Mouse (Mus musculus) right cerebral cortex, postnatal 25 days (tissue): ENCODE data around the gene Prss29.
A peak's percentile ranks its signal among the peaks of the same experiment; 100 is the strongest.

Experiments used
- DNase-seq: peaks from one replicate; pipeline ENCODE4 v3.0.0; 2022

Prss29 gene

DNA sequence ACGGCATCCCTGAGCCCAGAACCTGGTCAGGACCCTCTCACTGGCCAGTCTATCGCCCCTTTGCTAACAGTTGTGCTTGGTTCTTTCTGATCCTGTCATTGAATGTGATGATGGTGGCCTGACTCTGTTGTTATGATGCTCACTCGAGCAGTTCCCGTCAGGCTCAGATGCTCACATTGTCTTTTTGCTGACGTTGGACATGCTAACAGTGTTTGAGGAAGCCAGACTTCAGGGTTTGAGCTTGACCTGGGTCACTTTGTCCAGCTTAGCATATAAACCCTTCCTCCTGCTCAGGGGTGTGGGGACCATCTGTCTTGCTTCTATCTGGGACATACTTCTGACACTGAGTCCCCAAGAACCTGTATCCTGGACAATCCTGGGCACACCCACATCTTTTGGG lies at the start of gene Prss29:
Gene Prss29, plus strand, starts transcription at position 301 of the 400 bp plus-strand sequence.
- no peak for DNase-seq

DNA sequence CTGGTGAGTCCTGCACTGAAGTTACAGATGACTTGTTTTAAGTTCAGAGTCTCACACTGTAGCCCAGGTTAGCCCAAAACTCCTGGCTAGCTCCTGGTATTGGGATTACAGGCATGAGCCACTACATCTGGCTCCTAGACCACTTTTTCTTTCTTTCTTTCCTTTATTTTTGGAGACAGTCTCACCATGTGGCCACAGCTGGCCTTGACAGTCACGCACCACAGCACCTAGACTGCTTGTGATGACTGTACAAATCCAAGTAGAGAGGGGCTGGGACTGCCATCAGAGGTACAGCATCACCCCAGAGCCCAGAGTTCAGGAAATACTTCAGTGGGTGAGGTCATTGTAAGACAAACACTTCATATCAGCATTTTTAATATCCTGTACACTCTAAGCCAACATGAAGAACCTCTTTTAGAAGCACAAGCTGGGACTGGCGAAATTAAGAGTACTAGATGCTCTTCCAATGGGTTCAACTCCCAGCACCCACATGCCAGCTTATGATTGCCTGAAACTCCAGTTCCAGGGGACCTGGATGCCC lies 47.6 kb upstream of the Prss29 start:
- no peak for DNase-seq

DNA sequence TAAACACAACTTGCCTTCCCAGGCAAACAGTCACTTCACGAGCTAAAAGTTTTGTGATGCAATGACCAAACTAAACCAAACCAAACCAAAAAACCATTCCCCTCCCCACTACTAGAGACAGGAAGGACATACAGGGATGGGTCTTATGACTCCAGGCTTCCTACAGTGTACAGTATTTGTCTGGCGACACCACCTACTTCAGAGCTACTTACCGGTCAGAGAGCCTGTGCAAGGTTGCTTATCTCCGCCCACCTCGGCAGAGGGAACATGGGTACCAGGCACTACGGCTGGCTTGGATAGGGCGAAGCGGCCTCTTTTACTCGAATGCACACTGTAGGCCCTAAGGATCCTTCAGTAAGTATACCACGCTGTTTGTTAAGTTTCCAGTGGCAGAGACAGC lies 46.1 kb upstream of the Prss29 start:
- no peak for DNase-seq

DNA sequence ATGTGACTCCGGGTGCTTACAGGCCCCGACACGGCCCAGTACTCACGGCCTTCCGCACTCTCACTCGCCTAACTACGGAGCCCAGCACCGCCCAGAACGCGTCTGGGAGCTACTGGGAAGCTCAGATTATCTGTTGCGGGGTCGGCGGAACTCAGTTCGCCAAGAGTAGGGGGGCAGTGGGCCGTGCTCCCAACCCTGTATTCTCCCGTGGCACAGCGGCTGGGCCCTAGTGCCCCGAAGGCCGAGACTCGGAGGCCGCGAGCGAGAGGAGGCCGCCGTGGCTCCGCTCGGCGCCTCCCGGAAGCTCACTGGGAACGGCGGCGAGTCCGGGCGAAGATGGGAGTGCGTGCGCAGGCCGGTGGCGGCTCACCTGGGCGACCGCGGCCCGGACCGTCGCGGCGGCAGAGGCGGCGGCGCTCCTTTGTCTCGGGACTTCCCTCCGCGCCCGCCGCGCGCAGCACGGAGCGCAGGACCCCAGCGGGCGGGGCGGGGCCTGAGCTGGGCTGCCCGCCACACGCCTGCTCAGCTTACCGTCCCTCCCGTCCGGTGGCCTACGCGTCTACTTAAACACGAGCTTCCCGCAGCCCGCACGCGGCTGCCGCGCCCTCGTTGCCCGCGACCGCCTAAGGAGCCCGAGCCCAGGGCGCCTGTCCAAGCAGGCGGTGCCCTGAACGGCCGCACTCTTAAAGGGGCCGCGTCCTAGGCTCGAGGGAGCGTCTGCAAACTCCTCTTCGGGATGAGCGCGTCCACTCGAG lies 45.3 kb upstream of the Prss29 start:
- DNase-seq, result peak; percentile 93

DNA sequence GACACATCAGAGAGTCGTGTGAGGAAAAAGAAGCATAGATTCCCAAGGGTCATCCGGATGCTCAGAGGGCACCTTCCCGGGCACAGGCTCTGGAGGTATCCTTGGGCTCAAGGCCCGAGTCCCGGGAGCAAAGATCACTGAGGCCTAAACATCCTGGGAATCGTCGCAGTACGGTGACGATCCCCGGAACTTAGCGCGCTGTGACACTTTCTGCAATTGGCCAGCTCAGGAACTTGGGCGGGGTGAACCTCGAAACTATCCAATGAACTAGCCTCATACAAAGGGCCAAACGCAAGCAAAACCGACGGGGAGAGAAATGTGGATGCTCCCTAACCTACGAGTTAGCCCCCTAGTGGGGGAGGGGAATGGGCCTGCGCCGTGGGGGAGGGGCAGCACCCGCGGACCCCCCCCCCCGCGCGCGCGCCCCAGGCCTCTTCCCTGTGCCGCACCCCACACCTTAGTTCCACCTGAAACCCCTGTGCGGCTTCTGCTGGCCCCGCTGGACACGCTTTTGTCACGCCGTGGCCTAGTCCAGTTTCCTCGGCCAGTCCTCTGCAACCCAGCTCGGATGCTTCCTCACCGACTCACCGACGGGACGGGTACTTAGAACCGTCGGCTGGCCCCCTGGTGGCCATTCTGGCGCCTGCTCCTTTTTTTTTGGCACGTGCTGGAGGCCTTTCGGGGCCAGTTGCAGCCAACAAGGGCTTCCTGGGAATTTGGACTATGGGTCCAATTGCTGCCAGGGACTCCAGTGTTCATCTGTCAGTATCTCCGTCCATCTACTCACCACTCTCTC lies 44.5 kb upstream of the Prss29 start:
- peak; percentile 94 for DNase-seq

DNA sequence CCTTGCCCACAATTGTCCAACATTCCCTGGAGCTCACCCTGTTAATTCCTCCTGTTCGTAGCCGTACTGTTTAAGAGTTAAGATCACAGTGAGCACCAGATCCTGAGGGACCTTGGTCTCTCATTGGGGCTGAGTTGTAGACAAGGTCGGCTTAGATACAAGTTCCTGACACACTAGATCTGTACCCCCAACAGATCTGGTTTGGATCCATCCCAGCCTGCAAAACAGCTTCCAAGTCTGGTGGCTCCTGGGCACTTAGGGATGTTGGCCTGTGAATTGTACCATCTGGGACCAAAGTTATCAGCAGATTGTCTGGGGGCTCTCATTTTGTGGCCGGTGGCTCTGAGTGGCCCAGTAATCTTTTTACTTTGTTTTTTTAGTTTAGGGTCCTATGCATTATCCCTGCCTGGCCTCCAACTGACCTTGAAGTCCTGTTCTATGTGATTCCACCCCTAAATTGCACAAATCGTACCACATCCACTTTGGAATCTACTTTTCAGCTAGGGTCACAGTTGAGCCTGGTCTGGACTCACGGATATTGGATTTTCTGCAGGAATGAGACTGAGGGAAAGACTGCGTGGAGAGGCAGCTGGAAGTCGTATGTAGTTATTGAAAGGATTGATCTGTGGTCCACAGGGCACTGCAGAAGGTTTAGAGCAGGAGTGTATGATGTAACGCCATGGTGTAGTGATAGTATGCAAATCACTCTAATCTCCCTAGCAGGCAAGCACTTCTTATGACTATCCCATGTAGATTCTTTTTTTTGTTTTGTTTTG lies 43.7 kb upstream of the Prss29 start, which contains the start of gene Ube2i:
Gene Ube2i, minus strand, starts transcription at position 52 of the 776 bp plus-strand sequence.
- DNase-seq, result no peak

DNA sequence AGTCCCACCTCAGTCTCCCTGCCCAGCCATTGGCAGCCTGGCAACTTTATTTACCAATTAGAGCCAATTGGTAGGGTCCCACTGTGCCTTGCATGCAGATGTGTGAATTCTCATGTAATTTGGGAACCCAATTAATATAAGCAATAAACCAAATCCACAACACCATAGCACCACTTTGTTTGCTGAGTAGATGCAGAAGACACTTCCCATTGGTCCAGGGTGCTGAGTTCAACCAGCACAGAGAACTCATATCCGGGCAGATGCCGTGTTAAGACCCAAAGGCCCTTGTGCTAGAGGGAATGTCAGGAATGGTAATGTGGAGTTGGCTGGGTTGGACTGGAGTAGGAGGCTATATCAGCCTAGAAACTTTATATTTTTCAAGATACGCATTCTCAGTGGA lies 42.6 kb upstream of the Prss29 start:
- DNase-seq, result no peak

DNA sequence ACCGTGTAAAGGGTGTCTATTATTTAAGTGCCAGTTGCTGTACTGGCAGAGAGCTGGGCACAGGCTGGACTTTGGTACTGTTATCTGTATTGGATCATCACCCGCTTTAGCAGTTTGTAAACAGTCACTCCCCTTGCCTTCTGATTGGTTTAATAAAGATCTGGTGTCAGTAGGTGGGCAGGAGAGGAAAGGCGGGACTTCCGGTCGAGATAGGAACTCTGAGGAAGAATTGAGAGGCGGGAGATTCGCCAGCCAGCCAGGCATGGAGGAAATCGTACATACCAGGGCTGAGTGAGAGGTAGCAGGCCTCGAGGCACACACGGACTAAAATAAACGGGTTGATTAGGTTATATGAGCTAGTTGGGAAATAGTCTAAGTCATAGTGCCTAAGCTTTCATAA lies 36.3 kb upstream of the Prss29 start:
- no peak for DNase-seq

DNA sequence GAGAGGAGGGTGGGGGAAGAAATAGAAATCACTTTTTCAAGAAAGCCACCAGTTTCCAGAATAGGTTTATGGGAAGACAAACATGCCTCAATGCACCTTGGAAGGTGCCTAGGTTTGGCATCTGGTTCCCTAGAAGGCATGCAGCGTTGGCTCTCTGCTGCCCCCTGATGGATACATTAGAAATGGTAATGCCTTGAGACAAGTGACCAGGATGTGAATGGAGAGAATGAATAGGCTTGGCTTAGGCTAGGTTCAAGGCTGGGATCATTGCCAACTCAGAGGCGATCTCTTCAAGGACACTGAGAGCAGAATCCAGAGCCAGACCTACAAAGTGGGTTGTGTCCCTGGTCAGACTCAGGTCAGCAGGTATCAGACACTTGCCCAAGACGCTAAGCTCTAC lies 33.4 kb upstream of the Prss29 start:
- peak; percentile 20 for DNase-seq

DNA sequence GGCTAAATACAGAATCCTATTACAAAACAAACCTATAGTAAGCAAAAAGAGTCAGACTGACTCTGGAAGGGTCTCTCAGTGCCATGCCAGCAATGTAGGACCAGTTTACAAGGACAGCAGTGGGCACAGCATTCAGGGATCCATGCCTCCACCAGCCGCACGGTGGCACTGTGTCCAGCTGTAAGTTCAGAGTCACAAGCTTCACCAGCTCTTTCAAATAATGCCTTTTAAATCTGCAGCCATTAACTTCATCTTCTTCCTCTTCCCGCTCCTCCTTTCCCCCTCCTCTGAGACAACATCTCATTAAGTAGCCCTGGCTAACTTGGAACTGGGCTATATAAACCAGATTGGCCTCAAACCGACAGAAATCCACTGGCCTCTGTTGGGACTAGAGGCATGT lies 29.6 kb upstream of the Prss29 start:
- peak; percentile 44 for DNase-seq

DNA sequence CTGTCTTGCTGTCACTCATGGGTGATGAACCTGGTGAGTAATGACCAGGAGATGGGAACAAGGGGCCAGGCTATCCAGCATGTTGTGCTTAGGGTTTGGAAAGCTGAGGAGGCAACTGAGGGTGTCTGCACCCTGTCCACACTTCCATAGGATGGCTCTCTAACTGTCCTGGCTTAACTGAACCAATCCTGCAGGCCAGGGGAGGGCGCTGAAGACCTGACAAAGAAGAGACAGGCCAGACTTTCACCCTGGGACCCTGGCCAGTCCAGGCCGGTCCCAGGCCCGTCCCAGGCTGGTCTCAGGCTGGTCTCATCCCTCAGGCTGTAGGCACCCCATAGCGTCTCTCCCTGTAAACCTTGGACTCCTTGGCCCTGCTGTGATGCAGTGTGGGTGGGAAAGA lies 28.0 kb upstream of the Prss29 start:
- DNase-seq, result no peak

DNA sequence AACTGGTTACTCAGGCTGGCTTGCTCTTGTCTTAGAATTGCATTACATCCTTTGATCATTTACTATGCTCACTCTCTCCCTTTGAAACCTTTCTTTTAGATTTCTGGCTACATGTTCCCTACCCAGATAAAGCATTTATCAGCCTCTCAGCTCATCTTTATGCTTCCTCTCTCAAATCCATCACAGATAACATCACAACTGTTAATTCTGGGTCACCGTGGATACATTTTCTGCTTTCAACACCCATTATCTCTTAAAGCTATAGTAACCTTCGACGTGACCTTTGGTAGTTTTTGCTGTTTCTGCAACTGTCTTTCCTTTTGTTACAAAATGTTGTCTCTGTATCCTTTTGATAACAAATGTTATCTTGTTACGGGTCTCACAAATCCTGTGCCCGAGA lies 25.0 kb upstream of the Prss29 start:
- DNase-seq, result no peak

DNA sequence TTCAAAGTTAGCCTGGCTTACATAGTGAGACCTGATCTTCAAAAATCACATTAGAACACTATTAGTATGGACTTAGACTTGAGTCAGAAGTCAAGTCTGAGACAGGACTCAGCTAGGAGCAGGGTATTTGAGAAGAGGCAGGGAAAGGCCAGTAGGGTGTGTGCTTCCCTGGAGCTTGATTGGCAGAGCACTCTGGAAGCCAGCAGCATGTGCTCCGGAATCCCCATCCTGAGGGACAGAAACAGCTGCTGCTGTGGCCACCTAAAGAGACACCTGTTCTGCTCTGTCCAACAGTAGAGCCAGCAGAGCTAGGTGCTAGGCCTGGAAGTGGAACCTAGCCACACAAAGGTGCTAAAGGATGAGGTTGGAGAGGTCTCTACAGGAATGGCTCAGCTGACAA lies 24.3 kb upstream of the Prss29 start:
- DNase-seq, result no peak

DNA sequence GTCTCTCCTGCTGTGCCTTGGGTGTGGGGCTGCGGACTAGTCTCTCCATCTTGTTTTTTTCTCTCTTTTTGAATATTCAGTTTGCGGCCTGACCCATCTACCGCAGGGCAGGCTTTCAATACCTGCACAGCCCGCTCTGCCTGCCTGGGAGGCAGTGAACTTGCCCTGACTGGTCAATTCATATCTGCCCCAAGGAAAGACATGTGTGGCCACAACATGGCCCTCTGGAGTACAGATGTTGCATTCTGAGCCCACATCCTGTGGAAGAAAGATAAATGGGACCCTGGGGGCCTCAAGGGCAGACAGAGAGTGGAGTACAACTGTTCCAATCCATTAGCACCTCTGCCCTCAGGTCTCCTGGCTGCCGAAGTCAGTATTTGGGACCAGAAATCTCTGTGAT lies 20.4 kb upstream of the Prss29 start, which contains the start of gene Prss34:
Gene Prss34, plus strand, starts transcription at position 301 of the 400 bp plus-strand sequence.
- no peak for DNase-seq

DNA sequence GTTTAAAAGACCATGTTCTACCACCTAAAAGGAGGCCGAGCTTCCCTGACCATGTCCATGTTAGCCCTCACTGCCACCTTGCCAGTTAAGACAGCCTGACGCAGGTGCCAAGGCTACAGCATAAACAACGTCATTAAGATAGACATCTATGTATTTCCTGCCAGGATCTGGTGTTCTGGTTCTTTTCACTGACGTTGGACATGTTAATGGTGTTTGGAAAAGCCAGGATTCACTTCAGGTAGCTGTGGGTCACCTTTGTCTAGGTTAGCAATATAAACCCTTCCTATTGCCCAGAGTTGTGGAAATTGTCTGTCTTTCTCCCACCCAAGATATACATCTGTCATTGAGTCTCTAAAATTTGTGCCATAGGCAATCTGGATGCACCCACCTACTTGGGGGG lies 10.1 kb upstream of the Prss29 start, which contains the start of gene Prss28:
Gene Prss28, plus strand, starts transcription at position 301 of the 400 bp plus-strand sequence.
- DNase-seq, result no peak

DNA sequence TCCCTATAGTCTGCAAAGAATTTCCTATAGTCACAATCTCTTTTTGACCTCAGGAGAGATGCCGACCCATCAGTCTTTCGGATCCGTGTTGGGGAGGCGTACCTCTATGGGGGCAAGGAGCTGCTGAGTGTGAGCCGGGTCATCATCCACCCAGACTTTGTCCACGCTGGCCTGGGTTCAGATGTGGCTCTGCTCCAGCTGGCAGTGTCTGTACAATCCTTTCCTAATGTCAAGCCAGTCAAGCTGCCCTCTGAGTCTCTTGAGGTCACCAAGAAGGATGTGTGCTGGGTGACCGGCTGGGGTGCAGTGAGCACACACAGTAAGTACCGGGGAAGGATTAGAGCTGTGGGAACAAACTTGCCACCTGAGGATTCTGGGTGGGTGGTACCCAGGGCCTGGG lies 2.4 kb downstream of the Prss29 start:
- DNase-seq, result no peak

DNA sequence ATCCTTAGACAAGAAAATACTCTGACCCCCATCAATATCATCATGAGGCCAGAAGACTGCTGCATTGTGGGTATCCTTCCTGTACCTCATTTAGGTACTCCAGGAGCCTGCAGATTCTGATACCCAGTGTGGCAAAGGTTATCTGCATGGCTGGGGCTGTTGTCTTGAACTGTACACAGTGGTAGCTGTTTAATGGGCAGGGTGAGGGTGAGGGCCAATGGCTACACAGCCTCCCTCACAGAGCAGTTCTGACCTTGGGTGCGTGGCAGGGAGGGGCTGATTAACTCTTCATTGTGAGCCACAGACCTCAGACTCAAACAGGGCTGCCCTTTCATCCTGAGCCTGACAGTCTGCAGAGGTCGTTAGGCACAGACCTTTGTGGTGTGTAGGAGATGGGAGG lies 4.5 kb downstream of the Prss29 start:
- DNase-seq, result no peak

DNA sequence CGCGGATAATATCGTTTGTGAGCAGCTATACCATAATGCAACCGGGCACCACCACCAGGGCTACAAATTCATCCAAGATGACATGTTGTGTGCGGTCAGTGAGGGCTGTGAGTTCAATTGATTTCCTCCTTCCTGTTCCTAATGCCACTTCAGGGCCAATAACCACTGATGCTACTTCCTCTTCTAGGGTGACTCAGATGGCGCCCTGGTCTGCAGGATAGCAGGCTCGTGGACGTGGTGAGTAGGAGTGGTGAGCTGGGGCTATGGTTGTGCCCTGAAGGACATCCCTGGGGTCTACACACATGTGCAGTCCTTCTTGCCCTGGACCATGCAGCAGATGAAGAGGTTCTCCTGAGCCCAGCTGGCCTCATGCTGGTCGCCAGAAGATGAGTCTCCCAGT lies 13.9 kb downstream of the Prss29 start:
- DNase-seq, result no peak

DNA sequence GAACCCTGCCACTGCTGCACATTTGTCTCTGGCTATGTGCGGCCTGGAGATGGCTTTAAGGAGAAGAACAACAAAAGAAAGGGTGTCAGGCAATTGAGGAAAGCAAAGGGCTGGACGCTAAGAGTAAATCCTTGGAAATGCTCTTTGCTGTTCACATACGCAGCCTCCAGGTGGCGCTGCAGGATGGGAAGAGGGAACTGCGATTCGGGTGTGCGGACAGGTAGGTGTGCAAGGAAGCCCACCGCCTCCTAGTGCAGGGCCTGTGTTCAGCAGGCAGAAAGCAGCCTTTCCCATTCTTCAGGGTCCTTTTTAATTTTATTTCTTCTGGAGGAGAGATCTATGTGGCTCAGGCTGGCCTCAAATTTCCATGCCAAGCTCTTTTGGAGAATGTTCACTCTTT lies 15.5 kb downstream of the Prss29 start:
- peak; percentile 59 for DNase-seq

DNA sequence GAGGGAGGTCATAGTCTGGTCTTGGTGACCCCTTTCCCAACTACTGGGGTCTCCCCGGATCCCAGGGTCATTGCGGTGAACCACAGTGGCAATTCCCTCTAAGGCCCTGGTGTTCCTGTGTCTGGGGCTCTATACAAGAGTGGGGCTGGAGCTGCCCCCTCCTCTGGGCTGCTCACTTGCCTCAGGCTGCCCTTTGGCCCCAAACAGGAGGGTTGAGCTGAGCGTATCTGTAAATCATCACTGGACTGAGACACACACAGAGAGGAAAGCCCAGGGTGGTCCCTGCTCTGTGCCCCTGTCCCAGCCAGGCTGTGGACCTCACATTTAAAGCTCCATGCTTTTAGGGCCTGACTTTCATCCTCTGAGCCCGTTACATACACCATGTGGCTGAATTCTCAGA lies 19.8 kb downstream of the Prss29 start:
- no peak for DNase-seq

DNA sequence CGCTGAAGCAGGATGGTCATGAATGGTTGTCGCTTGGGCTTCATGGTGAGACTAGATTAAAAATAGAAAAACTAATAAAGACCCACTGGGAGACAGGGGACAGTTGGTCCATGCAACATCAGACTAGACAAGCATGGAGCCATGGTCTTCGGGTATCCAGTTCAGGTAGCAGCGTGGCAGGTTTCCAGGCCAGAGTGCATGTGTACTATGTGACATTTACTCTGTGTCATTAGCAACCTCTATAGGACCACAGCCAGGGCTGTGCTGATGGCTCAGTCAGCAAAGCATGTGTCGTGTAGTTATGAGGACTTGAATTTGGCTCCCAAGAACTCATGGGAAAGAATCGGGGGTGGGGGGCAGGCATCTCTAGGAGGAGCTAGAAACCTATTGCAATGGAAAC lies 21.5 kb downstream of the Prss29 start:
- no peak for DNase-seq

DNA sequence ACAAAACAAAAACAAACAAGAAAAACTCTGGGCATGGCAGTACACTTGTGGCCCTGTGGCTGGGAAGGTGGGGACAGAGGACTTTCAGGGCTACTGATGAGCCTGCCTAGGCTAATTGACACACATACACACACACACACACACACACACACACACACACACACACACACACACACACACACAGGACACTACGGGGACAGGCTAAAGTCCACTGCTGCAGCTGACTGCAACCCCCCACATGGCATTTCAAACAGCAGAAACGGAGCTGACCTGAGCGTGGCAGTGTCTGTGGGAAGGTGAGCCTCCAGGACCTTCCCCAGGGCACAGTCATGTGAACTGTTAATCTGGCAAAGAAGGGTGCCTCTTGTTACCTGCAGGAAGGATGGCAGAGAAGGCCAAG lies 23.0 kb downstream of the Prss29 start:
- DNase-seq, result no peak

DNA sequence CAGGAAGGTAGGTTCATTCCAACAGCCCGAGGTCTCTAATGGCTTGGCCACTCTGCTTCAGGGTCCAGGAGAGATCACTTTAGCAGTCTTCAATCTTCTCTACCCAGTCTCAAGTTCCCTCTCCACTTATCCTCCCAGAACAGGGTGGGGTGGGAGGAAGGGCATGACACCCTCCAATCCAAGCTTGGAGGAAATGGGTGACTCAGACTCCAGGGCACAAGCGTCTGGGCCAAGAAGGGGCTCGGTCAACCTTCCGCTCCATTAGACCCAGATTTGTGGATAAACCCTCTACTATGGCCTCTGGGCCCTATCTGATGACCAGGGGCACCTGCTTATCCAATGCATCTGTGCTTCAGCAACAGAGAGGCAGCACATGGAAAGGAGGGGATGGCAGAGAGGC lies 27.0 kb downstream of the Prss29 start, which contains the start of gene Tpsab1:
Gene Tpsab1, minus strand, starts transcription at position 101 of the 400 bp plus-strand sequence.
- no peak for DNase-seq
